Mouse (Mus musculus) kidney, embryonic 16.5 days (tissue): Measurements from ENCODE around the gene Zmiz1. TPM values are rescaled to one million over a fixed set of nuclear protein-coding genes. Genes with fewer than 3 reads are reported as not detected.

ENCODE experiments used
- ATAC-seq: fragments of 200-750 bp; cut with Nextera tagmentation; 2 replicates; pipeline ENCODE4 v1.8.0; 2017; ENCODE audit warnings: moderate TSS enrichment; ENCODE audit not compliant: low FRiP score, low TSS enrichment
- H3K27ac ChIP-seq: fragments of 300-500 bp; sonication (generic); 2 replicates; pipeline ENCODE4 v1.5.1; 2014; ENCODE audit warnings: low read length
- H3K27me3 ChIP-seq: fragments of 300-500 bp; sonication (generic); 2 replicates; pipeline ENCODE4 v1.6.1; 2014; ENCODE audit warnings: low read length, control low read depth, mixed read lengths; ENCODE audit not compliant: insufficient read depth
- H3K36me3 ChIP-seq: fragments of 300-500 bp; sonication (generic); 2 replicates; pipeline ENCODE4 v1.6.1; 2014; ENCODE audit warnings: low read length, control low read depth, mixed read lengths; ENCODE audit not compliant: insufficient read depth
- H3K4me1 ChIP-seq: fragments of 300-500 bp; sonication (generic); 2 replicates; pipeline ENCODE4 v1.6.1; 2014; ENCODE audit warnings: low read length, control low read depth, mixed read lengths; ENCODE audit not compliant: insufficient read depth
- H3K4me2 ChIP-seq: fragments of 300-500 bp; sonication (generic); replicated peaks from 2 replicates; pipeline ENCODE4 v1.6.1; 2014; ENCODE audit warnings: low read depth, low read length
- H3K4me3 ChIP-seq: fragments of 300-500 bp; sonication (generic); 2 replicates; pipeline ENCODE4 v1.5.1; 2014; ENCODE audit warnings: mild to moderate bottlenecking, low read length
- H3K9ac ChIP-seq: fragments of 300-500 bp; sonication (generic); replicated peaks from 2 replicates; pipeline ENCODE4 v1.6.1; 2014; ENCODE audit warnings: low read length
- H3K9me3 ChIP-seq: fragments of 300-500 bp; sonication (generic); 2 replicates; pipeline ENCODE4 v1.6.1; 2016; ENCODE audit warnings: low read length, control low read depth
- WGBS: fragments of 180-500 bp; shearing (Covaris S2); extraction: QIAGEN DNeasy Blood & Tissue Kit; methylation state at CpG from one replicate; pipeline ENCODE4 v1.1.7; 2014; 5-methylcytosine and 5-hydroxymethylcytosine counted together
- microRNA-seq: library from miRNA; unstranded; fragments of <30 nt; microRNA quantifications from one replicate; pipeline ENCODE4, GENCODE M21; 2016
- polyA plus RNA-seq: library from polyadenylated mRNA; unstranded; fragments of >200 nt; fragmentation: Nextera tagmentation; extraction: Ambion mirVana; gene quantifications from 2 replicates; pipeline ENCODE4 v1.2.1, GENCODE M21; 2015

Zmiz1 gene
- polyA plus RNA-seq, 1 experiment from 2014 or later = 36.0 TPM

- 28% methylated on average over 7 of the region's 7 CpGs for WGBS
- Histone ChIP-seq H3K4me2 (peak overlapping the region; percentile 37), H3K27me3 (no peaks in the 10 kb centered on the region), H3K36me3 (no peaks in the 10 kb centered on the region), H3K4me3 (no peak overlapping the region), H3K27ac (peak overlapping the region; percentile 64), H3K9me3 (no peaks in the 10 kb centered on the region), H3K9ac (0 out of 2 replicates have a peak overlapping the region, but pooled peaks have one; percentile 3), H3K4me1 (peaks cover 44% of the 10 kb centered on the region)
- ATAC-seq = peak; percentile 66
Observed at GRCm38 (mm10) chr14:25711177-25711576, 252.2 kb downstream of the Zmiz1 start.

DNA sequence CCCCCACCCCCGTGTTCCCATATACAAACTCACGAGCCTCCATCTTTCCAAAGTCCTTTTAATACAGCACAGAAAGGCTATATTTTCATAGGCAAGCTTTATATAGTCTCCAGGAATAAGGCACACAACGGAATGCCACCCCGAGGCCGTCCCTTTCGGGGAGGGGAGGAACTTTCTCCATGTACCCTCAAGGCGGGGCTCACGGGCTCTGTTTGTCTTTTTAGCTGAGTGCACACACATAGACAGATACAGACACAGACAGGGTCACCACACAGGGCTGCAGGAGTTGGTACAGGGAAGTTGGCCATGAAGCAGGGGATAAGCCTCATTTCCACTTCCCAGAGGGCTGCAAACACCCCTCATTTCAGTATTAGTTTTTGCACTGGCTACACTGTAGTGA is 252.6 kb downstream of the Zmiz1 start:
- Histone ChIP-seq H3K4me2 (peak overlapping the region; percentile 37), H3K27me3 (no peaks in the 10 kb centered on the region), H3K9me3 (no peaks in the 10 kb centered on the region), H3K4me3 (no peak overlapping the region), H3K9ac (peak overlapping the region; percentile 25; the same call in 1 of the 2 replicates), H3K27ac (peak overlapping the region; percentile 68), H3K36me3 (no peaks in the 10 kb centered on the region), H3K4me1 (peaks cover 45% of the 10 kb centered on the region)
- peak; percentile 52 for ATAC-seq
- 27% methylated on average over 8 of the region's 8 CpGs for WGBS

DNA sequence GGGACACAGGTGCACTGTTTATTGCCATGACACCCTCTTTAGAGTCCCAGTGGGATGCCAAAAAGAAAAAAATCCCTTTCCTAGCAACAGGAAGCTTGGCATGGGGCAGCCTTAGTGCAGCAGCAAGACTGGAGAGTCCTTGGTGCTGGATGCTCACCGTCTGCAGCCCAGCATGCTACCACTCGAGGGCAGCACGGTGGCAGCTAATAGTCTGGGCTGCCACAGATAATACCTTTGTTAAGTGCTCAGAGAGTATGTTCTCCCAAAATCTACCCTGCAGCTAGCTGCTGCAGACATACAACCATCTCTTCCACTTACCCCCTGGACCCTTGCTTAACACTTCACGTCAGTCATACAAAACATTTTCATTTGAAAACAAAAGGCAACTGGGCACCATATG is 254.5 kb downstream of the Zmiz1 start:
- H3K9ac ChIP-seq = no peak overlapping the region
- H3K4me3 ChIP-seq = no peak overlapping the region
- H3K27me3 ChIP-seq = no peaks in the 10 kb centered on the region
- no peaks in the 10 kb centered on the region for H3K9me3 ChIP-seq
- H3K4me2 ChIP-seq = no peak overlapping the region
- WGBS = 29% methylated on average over 4 of the region's 4 CpGs
- no peaks in the 10 kb centered on the region for H3K36me3 ChIP-seq
- H3K4me1 ChIP-seq = peaks cover 56% of the 10 kb centered on the region
- H3K27ac ChIP-seq = no peak overlapping the region
- ATAC-seq = no peak

Small RNA genes lying within 50 kb of the gene (microRNA-seq; reads per million reads assigned to microRNA genes)
- gene Mir3075 = 4.3 reads per million, percentile 19 among the genes with 10 or more reads in this experiment

Other genes with a start within 250 kb of the Zmiz1 start
- gene Ppif, start 235.0 kb downstream of the Zmiz1 start, polyA plus RNA-seq = 42.4 and 55.5 TPM in 2 replicates